Mouse (Mus musculus) limb, embryonic 14.5 days (tissue): ENCODE data around the gene Mrpl41. TPM values are rescaled to one million over a fixed set of nuclear protein-coding genes. Genes with fewer than 3 reads are reported as not detected.
"Not testable (repeated sequence)": the region's sequence is repeated elsewhere in the genome, so short reads cannot be mapped to it uniquely, and the experiment has no call there.

ENCODE experiments used
- ATAC-seq: fragments of 200-750 bp; cut with Nextera tagmentation; 2 replicates; pipeline ENCODE4 v1.8.0; 2017; ENCODE audit warnings: low read depth, moderate number of reproducible peaks, moderate TSS enrichment; ENCODE audit not compliant: low FRiP score
- DNase-seq: peaks from one replicate; pipeline ENCODE4 v3.0.0-alpha.2; 2015; ENCODE audit warnings: low spot score
- H3K27ac ChIP-seq: fragments of 300-500 bp; sonication (generic); replicated peaks from 2 replicates; pipeline ENCODE4 v1.5.1; 2014; ENCODE audit warnings: low read depth, mild to moderate bottlenecking, low read length, moderate library complexity, mixed read lengths
- H3K27me3 ChIP-seq: fragments of 300-500 bp; sonication (generic); 2 replicates; pipeline ENCODE4 v1.6.1; 2014; ENCODE audit warnings: low read length, mixed read lengths; ENCODE audit not compliant: control insufficient read depth, insufficient read depth
- H3K36me3 ChIP-seq: fragments of 300-500 bp; sonication (generic); 2 replicates; pipeline ENCODE4 v1.6.1; 2014; ENCODE audit warnings: mild to moderate bottlenecking, low read length, moderate library complexity, mixed read lengths; ENCODE audit not compliant: control insufficient read depth, insufficient read depth
- H3K4me1 ChIP-seq: fragments of 300-500 bp; sonication (generic); 2 replicates; pipeline ENCODE4 v1.6.1; 2014; ENCODE audit warnings: antibody characterized with exemption, low read length, mixed read lengths; ENCODE audit not compliant: control insufficient read depth, insufficient read depth
- H3K4me2 ChIP-seq: fragments of 300-500 bp; sonication (generic); replicated peaks from 2 replicates; pipeline ENCODE4 v1.6.1; 2014; ENCODE audit warnings: low read depth, mild to moderate bottlenecking, low read length, moderate library complexity; ENCODE audit not compliant: severe bottlenecking
- H3K4me3 ChIP-seq: fragments of 300-500 bp; sonication (generic); replicated peaks from 2 replicates; pipeline ENCODE4 v1.5.1; 2014; ENCODE audit warnings: low read length
- H3K9ac ChIP-seq: fragments of 300-500 bp; sonication (generic); 2 replicates; pipeline ENCODE4 v1.6.1; 2014; ENCODE audit warnings: mild to moderate bottlenecking, low read depth, low read length, moderate library complexity; ENCODE audit not compliant: severe bottlenecking
- H3K9me3 ChIP-seq: fragments of 300-500 bp; sonication (generic); 2 replicates; pipeline ENCODE4 v1.6.1; 2016; ENCODE audit warnings: low read length; ENCODE audit not compliant: control insufficient read depth
- POLR2A ChIP-seq: fragments of 200-500 bp; IDR thresholded peaks from 2 replicates; pipeline ENCODE4 v1.8.0; 2012; ENCODE audit warnings: inconsistent platforms, mild to moderate bottlenecking, moderate library complexity, borderline replicate concordance; ENCODE audit not compliant: insufficient read depth, insufficient read length; ENCODE audit errors: extremely low read depth
- WGBS: fragments of 180-500 bp; shearing (Covaris S2); extraction: QIAGEN DNeasy Blood & Tissue Kit; methylation state at CpG from one replicate; pipeline ENCODE4 v1.1.7; 2014; 5-methylcytosine and 5-hydroxymethylcytosine counted together
- polyA plus RNA-seq, 2 experiments: library from polyadenylated mRNA; depleted of rRNA in 1 of 2; stranded (reverse) in 1 of 2; unstranded in 1 of 2; fragments of >200 nt; fragmentation: Nextera tagmentation in 1 of 2; extraction: Ambion mirVana in 1 of 2; gene quantifications; 2 replicates each; pipeline versions ENCODE4 v1.2.1 to v1.2.3; 2012 to 2014

Mrpl41 gene
- polyA plus RNA-seq, 2 experiments = 81.9 to 136 TPM

- H3K4me2 ChIP-seq = no peak overlapping the region
- no peak overlapping the region for H3K27ac ChIP-seq
- no peak for TF ChIP-seq POLR2A
- no peak overlapping the region for H3K4me3 ChIP-seq
- DNase-seq = no peak
- H3K9ac ChIP-seq = no peak overlapping the region
- no peaks in the 10 kb centered on the region for H3K36me3 ChIP-seq
- no peak for ATAC-seq
- no peaks in the 10 kb centered on the region for H3K4me1 ChIP-seq
- no peaks in the 10 kb centered on the region for H3K27me3 ChIP-seq
- no peaks in the 10 kb centered on the region for H3K9me3 ChIP-seq
- 70% methylated on average over 3 of the region's 3 CpGs for WGBS
These were observed 25.8 kb upstream of the Mrpl41 start for GRCm38 (mm10) chr2:25000544-25001235.

- ATAC-seq (no peak), DNase-seq (no peak)
- Histone ChIP-seq H3K4me3 (no peak overlapping the region), H3K4me2 (no peak overlapping the region), H3K27ac (no peak overlapping the region), H3K9ac (no peak overlapping the region), H3K4me1 (no peaks in the 10 kb centered on the region), H3K27me3 (no peaks in the 10 kb centered on the region), H3K36me3 (no peaks in the 10 kb centered on the region), H3K9me3 (no peaks in the 10 kb centered on the region)
- WGBS = 85% methylated on average over 2 of the region's 2 CpGs
- TF ChIP-seq POLR2A = no peak
These were observed 21.6 kb upstream of the Mrpl41 start for GRCm38 (mm10) chr2:24996471-24996870.

GRCm38 (mm10) chr2:24995332-24995731 lies 20.4 kb upstream of the Mrpl41 start:
- Histone ChIP-seq H3K36me3 (no peaks in the 10 kb centered on the region), H3K9ac (no peak overlapping the region), H3K4me2 (no peak overlapping the region), H3K27ac (no peak overlapping the region), H3K27me3 (no peaks in the 10 kb centered on the region), H3K9me3 (no peaks in the 10 kb centered on the region), H3K4me1 (no peaks in the 10 kb centered on the region), H3K4me3 (no peak overlapping the region)
- DNase-seq (no peak), ATAC-seq (no peak)
- TF ChIP-seq POLR2A = no peak
- WGBS = 89% methylated on average over 6 of the region's 6 CpGs

GRCm38 (mm10) chr2:24987762-24988161 lies 12.9 kb upstream of the Mrpl41 start:
- Histone ChIP-seq H3K36me3 (peaks cover 3% of the 10 kb centered on the region; the same call in 1 of the 2 replicates), H3K27me3 (no peaks in the 10 kb centered on the region), H3K4me1 (no peaks in the 10 kb centered on the region), H3K27ac (no peak overlapping the region), H3K9ac (no peak overlapping the region), H3K4me3 (no peak overlapping the region), H3K4me2 (no peak overlapping the region), H3K9me3 (no peaks in the 10 kb centered on the region)
- DNase-seq (no peak), ATAC-seq (no peak)
- WGBS = 51% methylated on average over 2 of the region's 2 CpGs
- TF ChIP-seq POLR2A = no peak

GRCm38 (mm10) chr2:24976960-24977359 lies 2.1 kb upstream of the Mrpl41 start:
- WGBS = 84% methylated on average over 5 of the region's 5 CpGs
- DNase-seq (no peak), ATAC-seq (no peak)
- Histone ChIP-seq H3K9ac (no peak overlapping the region), H3K4me3 (no peak overlapping the region), H3K4me1 (peaks cover 9% of the 10 kb centered on the region), H3K27ac (no peak overlapping the region), H3K27me3 (no peaks in the 10 kb centered on the region), H3K9me3 (no peaks in the 10 kb centered on the region), H3K36me3 (peaks cover 7% of the 10 kb centered on the region; the same call in 1 of the 2 replicates), H3K4me2 (no peak overlapping the region)
- TF ChIP-seq POLR2A = no peak

GRCm38 (mm10) chr2:24975704-24976297 lies 903 bp upstream of the Mrpl41 start, which contains the start of gene Pnpla7:
TSS of gene Pnpla7 (plus strand) at chr2:24976033.
- peak within 1 kb of the TSS; percentile 53 for H3K4me3 ChIP-seq
- peak within 1 kb of the TSS; percentile 98 for H3K4me2 ChIP-seq
- no peak for TF ChIP-seq POLR2A
- H3K9ac ChIP-seq = peak within 1 kb of the TSS; percentile 61
- no peaks in the 10 kb centered on the region for H3K9me3 ChIP-seq
- DNase-seq (peak; percentile 75), ATAC-seq (peak; percentile 62)
- peaks cover 9% of the 10 kb centered on the region for H3K4me1 ChIP-seq
- peaks cover 17% of the 10 kb centered on the region for H3K36me3 ChIP-seq
- 1% methylated on average over 16 of the region's 16 CpGs for WGBS
- peak within 1 kb of the TSS; percentile 86 for H3K27ac ChIP-seq
- H3K27me3 ChIP-seq = no peaks in the 10 kb centered on the region

GRCm38 (mm10) chr2:24974452-24974851 lies 446 bp downstream of the Mrpl41 start:
- not testable (repeated sequence) for H3K9me3 ChIP-seq, H3K4me1 ChIP-seq, DNase-seq, ATAC-seq, H3K27me3 ChIP-seq
- peak overlapping the region; percentile 22 for H3K27ac ChIP-seq
- H3K4me3 ChIP-seq = peak overlapping the region; percentile 53
- H3K36me3 ChIP-seq = peaks cover 30% of the 10 kb centered on the region
- peak overlapping the region; percentile 98 for H3K4me2 ChIP-seq
- under 1% methylated on average over 16 of the region's 17 CpGs for WGBS
- H3K9ac ChIP-seq = peak overlapping the region; percentile 61
